Mouse (Mus musculus): ENCODE measurements around the gene Wsb1. TPM values are rescaled to one million over a fixed set of nuclear protein-coding genes. Genes with fewer than 3 reads are reported as not detected.

Gene Wsb1
- polyA plus RNA-seq, 1 experiment from 2014 or later = 505 TPM

DNA sequence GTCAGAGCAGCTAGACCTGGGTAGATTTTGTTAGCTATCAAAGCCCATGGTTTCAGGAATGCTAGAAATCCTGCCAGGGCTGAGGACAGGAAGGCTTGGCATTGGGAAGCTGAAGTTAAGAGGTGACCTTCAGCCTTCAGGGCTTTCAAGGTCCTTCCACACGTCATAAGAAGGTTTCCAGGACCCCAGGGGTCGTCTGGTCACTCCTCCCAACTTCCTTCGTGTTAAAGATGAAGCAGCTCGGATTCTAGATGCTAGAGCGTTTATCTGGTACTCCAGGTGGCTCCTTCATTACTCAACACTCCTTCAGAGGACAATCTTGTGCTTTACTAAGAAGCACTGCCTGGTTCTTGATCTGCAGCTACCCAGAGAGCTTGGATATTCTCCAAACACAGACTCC is 45.4 kb downstream of the Wsb1 start:
- Histone ChIP-seq H3K27me3 (replicated peaks; ENCODE audit: control insufficient read depth, insufficient read depth, low read length) (no peaks in the 10 kb centered on the region), H3K27ac (ENCODE audit: low read length) (no peak overlapping the region), H3K4me1 (replicated peaks; ENCODE audit: control insufficient read depth, insufficient read depth, low read length) (no peaks in the 10 kb centered on the region), H3K36me3 (ENCODE audit: control insufficient read depth, insufficient read depth) (no peaks in the 10 kb centered on the region), H3K4me3 (replicated peaks; ENCODE audit: low read length) (no peak overlapping the region), H3K4me2 (ENCODE audit: low read length) (no peak overlapping the region), H3K9me3 (ENCODE audit: control insufficient read depth, low read length) (no peaks in the 10 kb centered on the region), H3K9ac (replicated peaks; ENCODE audit: low read depth, low read length) (no peak overlapping the region)
- ATAC-seq = no peak
- 68% methylated on average over 5 of the region's 5 CpGs for WGBS

- 95% methylated on average over 4 of the region's 4 CpGs for WGBS
- no peaks in the 10 kb centered on the region for H3K36me3 ChIP-seq (ENCODE audit: control insufficient read depth, insufficient read depth)
- H3K27me3 ChIP-seq (replicated peaks; ENCODE audit: control insufficient read depth, insufficient read depth, low read length) = no peaks in the 10 kb centered on the region
- H3K9me3 ChIP-seq (ENCODE audit: control insufficient read depth, low read length) = no peaks in the 10 kb centered on the region
- no peak overlapping the region for H3K27ac ChIP-seq (ENCODE audit: low read length)
- no peaks in the 10 kb centered on the region for H3K4me1 ChIP-seq (replicated peaks; ENCODE audit: control insufficient read depth, insufficient read depth, low read length)
- H3K4me3 ChIP-seq (replicated peaks; ENCODE audit: low read length) = no peak overlapping the region
- H3K9ac ChIP-seq (replicated peaks; ENCODE audit: low read depth, low read length) = no peak overlapping the region
- ATAC-seq = no peak
- no peak overlapping the region for H3K4me2 ChIP-seq (ENCODE audit: low read length)
These were observed 46.0 kb downstream of the Wsb1 start for GRCm38 (mm10) chr11:79208462-79208861.

GRCm38 (mm10) chr11:79207691-79208090 is 46.8 kb downstream of the Wsb1 start:
- no peaks in the 10 kb centered on the region for H3K4me1 ChIP-seq (replicated peaks; ENCODE audit: control insufficient read depth, insufficient read depth, low read length)
- no peaks in the 10 kb centered on the region for H3K27me3 ChIP-seq (replicated peaks; ENCODE audit: control insufficient read depth, insufficient read depth, low read length)
- no peak for ATAC-seq
- H3K9me3 ChIP-seq (ENCODE audit: control insufficient read depth, low read length) = no peaks in the 10 kb centered on the region
- no peak overlapping the region for H3K9ac ChIP-seq (replicated peaks; ENCODE audit: low read depth, low read length)
- H3K4me3 ChIP-seq (replicated peaks; ENCODE audit: low read length) = no peak overlapping the region
- no peak overlapping the region for H3K4me2 ChIP-seq (ENCODE audit: low read length)
- no peaks in the 10 kb centered on the region for H3K36me3 ChIP-seq (ENCODE audit: control insufficient read depth, insufficient read depth)
- WGBS = 85% methylated on average over 10 of the region's 10 CpGs
- H3K27ac ChIP-seq (ENCODE audit: low read length) = no peak overlapping the region

GRCm38 (mm10) chr11:79204444-79204843 is 50.0 kb downstream of the Wsb1 start:
- no peak for ATAC-seq
- Histone ChIP-seq H3K4me1 (replicated peaks; ENCODE audit: control insufficient read depth, insufficient read depth, low read length) (0 out of 2 replicates have a peak, but pooled peaks cover 2% of the 10 kb centered on the region), H3K9ac (replicated peaks; ENCODE audit: low read depth, low read length) (no peak overlapping the region), H3K27ac (ENCODE audit: low read length) (no peak overlapping the region), H3K27me3 (replicated peaks; ENCODE audit: control insufficient read depth, insufficient read depth, low read length) (no peaks in the 10 kb centered on the region), H3K36me3 (ENCODE audit: control insufficient read depth, insufficient read depth) (no peaks in the 10 kb centered on the region), H3K4me2 (ENCODE audit: low read length) (no peak overlapping the region), H3K9me3 (ENCODE audit: control insufficient read depth, low read length) (no peaks in the 10 kb centered on the region), H3K4me3 (replicated peaks; ENCODE audit: low read length) (no peak overlapping the region)
- WGBS = 72% methylated on average over 3 of the region's 3 CpGs

- ATAC-seq = no peak
These were observed 54.0 kb downstream of the Wsb1 start for GRCm38 (mm10) chr11:79200502-79200901.

DNA sequence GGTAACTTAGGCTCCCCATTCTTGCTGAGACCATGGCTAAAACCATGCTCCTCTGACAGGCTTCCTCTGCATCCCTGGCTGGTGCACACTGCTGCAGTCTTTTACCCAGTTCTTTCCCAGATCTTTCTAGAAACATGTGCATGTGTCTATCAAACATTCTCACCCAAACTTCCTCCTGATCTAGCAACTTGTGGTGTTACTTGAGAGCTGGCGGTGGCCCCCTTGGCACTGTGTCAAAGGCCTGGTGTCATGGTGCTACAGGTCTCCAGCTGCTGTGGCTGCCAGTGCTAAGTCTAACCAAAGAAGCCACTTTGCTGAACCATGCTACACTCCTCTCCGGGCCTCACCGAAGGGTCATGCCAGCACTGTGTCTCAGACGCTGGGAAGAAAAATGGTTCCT is 55.9 kb downstream of the Wsb1 start:
- Histone ChIP-seq H3K27me3 (replicated peaks; ENCODE audit: control insufficient read depth, insufficient read depth, low read length) (no peaks in the 10 kb centered on the region), H3K9ac (replicated peaks; ENCODE audit: low read depth, low read length) (no peak overlapping the region), H3K27ac (ENCODE audit: low read length) (no peak overlapping the region), H3K4me2 (ENCODE audit: low read length) (no peak overlapping the region), H3K9me3 (ENCODE audit: control insufficient read depth, low read length) (no peaks in the 10 kb centered on the region), H3K4me1 (replicated peaks; ENCODE audit: control insufficient read depth, insufficient read depth, low read length) (0 out of 2 replicates have a peak, but pooled peaks cover 2% of the 10 kb centered on the region), H3K4me3 (replicated peaks; ENCODE audit: low read length) (no peak overlapping the region), H3K36me3 (ENCODE audit: control insufficient read depth, insufficient read depth) (no peaks in the 10 kb centered on the region)
- ATAC-seq = no peak
- WGBS = 88% methylated on average over 4 of the region's 4 CpGs

More at GRCm38 (mm10) chr11:79200502-79200901, 54.0 kb downstream of the Wsb1 start:
- Histone ChIP-seq H3K9ac (replicated peaks; ENCODE audit: low read depth, low read length) (no peak overlapping the region), H3K4me3 (replicated peaks; ENCODE audit: low read length) (no peak overlapping the region), H3K4me2 (ENCODE audit: low read length) (no peak overlapping the region), H3K27ac (ENCODE audit: low read length) (no peak overlapping the region), H3K4me1 (replicated peaks; ENCODE audit: control insufficient read depth, insufficient read depth, low read length) (0 out of 2 replicates have a peak, but pooled peaks cover 2% of the 10 kb centered on the region), H3K36me3 (ENCODE audit: control insufficient read depth, insufficient read depth) (no peaks in the 10 kb centered on the region), H3K9me3 (ENCODE audit: control insufficient read depth, low read length) (no peaks in the 10 kb centered on the region), H3K27me3 (replicated peaks; ENCODE audit: control insufficient read depth, insufficient read depth, low read length) (no peaks in the 10 kb centered on the region)
- WGBS = 58% methylated on average over 7 of the region's 7 CpGs

DNA sequence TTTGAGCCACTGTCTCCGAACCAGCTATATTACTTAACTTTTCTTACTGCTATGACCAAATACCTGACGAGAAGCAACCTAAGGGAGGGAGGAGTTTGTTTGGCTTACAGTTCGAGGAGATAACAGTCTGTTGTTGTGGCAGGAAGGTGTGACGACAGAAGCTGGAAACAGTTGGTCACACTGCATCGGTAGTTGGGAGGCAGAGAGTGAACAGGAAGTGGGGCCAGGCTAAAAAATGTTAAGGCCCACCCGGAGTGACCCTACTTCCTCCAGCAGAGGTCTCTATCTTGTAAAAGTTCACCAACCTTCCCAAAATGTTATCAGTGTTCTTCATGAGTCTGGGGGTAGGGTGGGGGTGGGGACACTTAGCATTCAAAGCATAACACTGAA is 56.6 kb downstream of the Wsb1 start:
- Histone ChIP-seq H3K9ac (replicated peaks; ENCODE audit: low read depth, low read length) (no peak overlapping the region), H3K36me3 (ENCODE audit: control insufficient read depth, insufficient read depth) (no peaks in the 10 kb centered on the region), H3K4me3 (replicated peaks; ENCODE audit: low read length) (no peak overlapping the region), H3K9me3 (ENCODE audit: control insufficient read depth, low read length) (no peaks in the 10 kb centered on the region), H3K27me3 (replicated peaks; ENCODE audit: control insufficient read depth, insufficient read depth, low read length) (no peaks in the 10 kb centered on the region), H3K4me2 (ENCODE audit: low read length) (no peak overlapping the region), H3K4me1 (replicated peaks; ENCODE audit: control insufficient read depth, insufficient read depth, low read length) (0 out of 2 replicates have a peak, but pooled peaks cover 2% of the 10 kb centered on the region), H3K27ac (ENCODE audit: low read length) (no peak overlapping the region)
- 91% methylated on average over 6 of the region's 6 CpGs for WGBS
- no peak for ATAC-seq

- Histone ChIP-seq H3K4me3 (replicated peaks; ENCODE audit: low read length) (no peak overlapping the region), H3K4me1 (replicated peaks; ENCODE audit: control insufficient read depth, insufficient read depth, low read length) (0 out of 2 replicates have a peak, but pooled peaks cover 2% of the 10 kb centered on the region), H3K36me3 (ENCODE audit: control insufficient read depth, insufficient read depth) (no peaks in the 10 kb centered on the region), H3K9ac (replicated peaks; ENCODE audit: low read depth, low read length) (no peak overlapping the region), H3K9me3 (ENCODE audit: control insufficient read depth, low read length) (no peaks in the 10 kb centered on the region), H3K4me2 (ENCODE audit: low read length) (no peak overlapping the region), H3K27ac (ENCODE audit: low read length) (no peak overlapping the region), H3K27me3 (replicated peaks; ENCODE audit: control insufficient read depth, insufficient read depth, low read length) (no peaks in the 10 kb centered on the region)
- 63% methylated on average over 13 of the region's 13 CpGs for WGBS
- ATAC-seq = no peak
These were observed 57.3 kb downstream of the Wsb1 start for GRCm38 (mm10) chr11:79196876-79197845.

GRCm38 (mm10) chr11:79196196-79196869 is 58.1 kb downstream of the Wsb1 start:
- Histone ChIP-seq H3K36me3 (ENCODE audit: control insufficient read depth, insufficient read depth) (no peaks in the 10 kb centered on the region), H3K9me3 (ENCODE audit: control insufficient read depth, low read length) (no peaks in the 10 kb centered on the region)
- ATAC-seq = no peak

More at GRCm38 (mm10) chr11:79196196-79196869, 58.1 kb downstream of the Wsb1 start:
- Histone ChIP-seq H3K27ac (ENCODE audit: low read length) (no peak overlapping the region), H3K9ac (replicated peaks; ENCODE audit: low read depth, low read length) (no peak overlapping the region), H3K4me2 (ENCODE audit: low read length) (no peak overlapping the region), H3K4me3 (replicated peaks; ENCODE audit: low read length) (no peak overlapping the region), H3K4me1 (replicated peaks; ENCODE audit: control insufficient read depth, insufficient read depth, low read length) (0 out of 2 replicates have a peak, but pooled peaks cover 2% of the 10 kb centered on the region), H3K27me3 (replicated peaks; ENCODE audit: control insufficient read depth, insufficient read depth, low read length) (no peaks in the 10 kb centered on the region)
- WGBS = 48% methylated on average over 3 of the region's 3 CpGs

Data from forebrain, embryonic 16.5 days (tissue).